Mouse (Mus musculus): ENCODE results near the gene Fbxl18.
A peak's percentile ranks its signal among the peaks of the same experiment; 100 is the strongest.
"Not testable (repeated sequence)": the region's sequence is repeated elsewhere in the genome, so short reads cannot be mapped to it uniquely, and the experiment has no call there.

Gene Fbxl18

GRCm38 (mm10) chr5:142856408-142856807 is 38.8 kb downstream of the Fbxl18 start:
- DNase-seq = no peak

DNA sequence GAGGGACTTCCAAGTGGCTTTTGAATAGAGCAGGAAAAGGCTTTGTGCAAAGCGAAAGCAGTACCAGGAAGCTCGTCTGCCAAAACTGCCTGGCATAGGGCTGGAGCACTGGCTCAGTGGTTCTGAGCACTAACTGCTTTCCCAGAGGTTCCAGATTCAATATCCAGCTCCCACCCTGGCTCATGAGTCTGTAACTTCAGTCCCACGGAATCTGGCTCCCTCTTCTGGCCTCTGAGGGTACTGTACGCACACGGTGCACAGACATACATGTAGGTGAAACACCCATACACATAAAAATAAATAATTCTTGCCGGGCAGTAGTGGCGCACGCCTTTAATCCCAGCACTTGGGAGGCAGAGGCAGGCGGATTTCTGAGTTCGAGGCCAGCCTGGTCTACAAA is 40.3 kb downstream of the Fbxl18 start:
- DNase-seq = no peak

DNA sequence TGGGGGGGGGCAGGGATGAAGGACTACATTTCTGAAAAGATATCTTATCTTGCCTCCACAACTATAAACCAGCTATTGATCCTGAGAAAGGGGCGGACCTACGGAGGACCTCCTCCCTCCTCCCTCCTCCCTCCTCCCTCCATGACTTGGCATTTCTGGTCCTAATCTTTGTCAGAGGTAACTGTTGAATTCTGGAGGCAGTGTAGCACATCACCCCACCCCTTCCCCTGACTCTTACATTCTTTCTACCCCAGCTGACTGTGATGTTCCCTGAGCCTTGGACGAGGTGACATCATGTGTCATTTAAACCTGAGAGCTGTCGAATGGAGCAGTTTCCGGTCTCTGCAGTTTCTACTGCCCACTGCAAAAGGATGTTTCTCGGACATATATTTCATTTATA is 41.6 kb downstream of the Fbxl18 start:
- no peak for DNase-seq

DNA sequence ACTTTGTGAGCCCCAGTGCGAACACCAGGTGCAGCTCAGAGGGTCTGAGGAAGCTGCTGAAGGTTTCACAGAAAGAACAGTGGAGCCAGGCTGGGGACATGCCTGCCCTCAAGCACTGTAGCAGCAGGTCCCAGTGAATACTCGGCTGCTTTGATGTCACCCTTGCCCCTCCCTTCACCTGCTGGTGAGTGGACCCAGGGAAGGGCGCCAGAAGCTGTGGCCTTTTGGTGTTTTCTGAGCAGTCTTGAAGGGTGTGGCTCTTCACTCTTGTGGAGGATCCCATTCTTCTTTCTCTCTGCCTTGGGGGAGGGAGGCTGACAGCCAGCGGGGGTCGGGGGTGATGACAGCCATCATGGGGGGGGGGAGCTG is 43.6 kb downstream of the Fbxl18 start:
- DNase-seq = no peak

GRCm38 (mm10) chr5:142850916-142851680 is 44.1 kb downstream of the Fbxl18 start:
- no peak for DNase-seq

GRCm38 (mm10) chr5:142850476-142850875 is 44.7 kb downstream of the Fbxl18 start:
- DNase-seq = no peak

DNA sequence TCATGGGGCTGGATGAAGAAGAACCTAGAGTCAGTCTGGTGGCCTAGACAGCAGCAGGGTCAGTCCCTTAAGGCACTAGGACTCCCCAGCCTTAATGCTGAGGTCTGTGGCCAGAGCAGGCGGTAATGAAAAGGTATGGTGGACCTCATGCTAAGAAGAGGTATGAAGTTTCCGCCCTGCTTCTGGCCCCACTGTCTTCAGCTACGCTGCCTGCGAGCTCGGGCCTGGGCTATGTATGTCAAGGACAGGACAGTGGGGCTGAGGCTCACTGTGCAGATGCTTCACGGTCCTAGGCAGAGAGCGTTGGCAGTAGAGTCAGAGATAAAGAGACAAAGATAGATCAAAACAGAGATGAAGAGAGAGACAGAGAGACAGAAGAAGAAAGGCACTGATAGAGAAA is 46.3 kb downstream of the Fbxl18 start:
- no peak for DNase-seq

- DNase-seq = no peak
Observed at GRCm38 (mm10) chr5:142848149-142848548, 47.1 kb downstream of the Fbxl18 start.

GRCm38 (mm10) chr5:142844467-142844866 is 50.8 kb downstream of the Fbxl18 start:
- DNase-seq = no peak

DNA sequence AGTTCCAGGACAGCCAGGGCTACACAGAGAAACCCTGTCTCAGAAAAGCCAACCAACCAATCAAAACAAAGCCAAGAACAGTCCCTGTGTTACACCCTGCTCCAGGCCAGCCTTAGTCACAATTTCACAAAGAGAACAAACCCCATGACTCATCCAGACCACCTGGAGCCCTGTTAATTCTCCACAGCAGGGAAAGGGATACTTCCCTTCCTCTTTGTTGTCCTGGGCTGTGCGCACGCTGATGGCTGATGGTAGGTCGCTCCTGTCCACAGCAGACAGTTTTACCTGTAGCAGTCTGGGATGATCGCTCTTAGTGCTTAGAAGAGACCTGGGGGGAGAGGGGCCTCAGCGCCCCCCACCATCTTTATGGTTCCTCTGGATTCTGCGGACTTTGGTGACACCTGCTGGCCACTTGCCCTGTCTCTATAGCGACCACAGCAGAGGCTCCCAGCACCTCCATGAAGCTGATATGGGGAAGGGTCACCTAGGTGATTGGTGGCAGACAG is 53.0 kb downstream of the Fbxl18 start:
- DNase-seq = peak; percentile 91

DNA sequence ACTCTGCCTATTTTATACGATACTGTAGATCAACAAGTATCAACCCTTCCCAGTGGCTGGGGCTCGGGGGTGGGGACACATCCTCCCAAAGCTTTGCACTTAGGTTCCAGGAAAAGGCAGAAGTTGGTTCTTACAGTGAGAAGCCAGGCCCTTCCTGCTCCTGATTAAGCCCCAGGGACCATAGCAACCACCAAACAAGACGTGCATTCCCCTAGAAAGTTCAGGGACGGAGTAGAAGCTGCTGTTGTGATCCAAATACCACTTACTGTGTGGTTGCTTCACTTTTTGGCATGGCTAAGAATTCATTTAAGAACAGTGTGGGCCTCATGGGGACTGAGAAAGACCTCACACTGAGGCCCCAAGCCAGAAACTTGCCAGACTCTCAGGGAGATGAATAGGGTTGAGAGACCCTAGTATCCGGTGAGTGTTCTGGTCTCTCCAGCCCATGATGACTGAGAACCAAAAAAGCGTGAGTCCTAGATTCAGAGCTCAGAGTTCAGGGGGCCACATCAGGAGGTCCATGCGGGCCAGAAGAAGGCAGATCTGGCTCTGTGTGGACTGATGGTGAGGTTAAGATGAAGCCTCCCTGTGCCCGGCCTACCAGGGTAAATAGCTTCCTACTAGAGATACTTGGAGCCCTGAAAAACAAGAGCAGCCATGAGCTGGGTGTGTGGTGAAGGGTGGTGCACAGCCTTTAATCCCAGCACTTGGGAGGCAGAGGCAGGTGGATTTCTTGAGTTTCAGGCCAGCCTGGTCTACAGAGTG is 53.7 kb downstream of the Fbxl18 start:
- DNase-seq = peak; percentile 95

DNA sequence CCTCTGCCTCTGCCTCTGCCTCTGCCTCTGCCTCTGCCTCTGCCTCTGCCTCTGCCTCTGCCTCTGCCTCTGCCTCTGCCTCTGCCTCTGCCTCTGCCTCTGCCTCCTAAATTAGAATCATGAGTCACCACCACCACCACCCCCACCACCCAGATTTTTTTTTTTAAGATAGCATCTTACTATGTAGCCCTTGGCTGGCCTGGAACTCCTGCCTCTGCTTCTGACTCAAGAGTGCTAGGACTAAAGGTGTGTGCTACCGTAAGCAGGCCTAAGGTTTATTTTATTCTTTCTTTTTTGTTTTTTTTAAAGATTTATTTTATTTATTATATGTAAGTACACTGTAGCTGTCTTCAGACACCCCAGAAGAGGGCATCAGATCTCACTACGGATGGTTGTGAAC is 57.8 kb downstream of the Fbxl18 start:
- DNase-seq = not testable (repeated sequence)

DNA sequence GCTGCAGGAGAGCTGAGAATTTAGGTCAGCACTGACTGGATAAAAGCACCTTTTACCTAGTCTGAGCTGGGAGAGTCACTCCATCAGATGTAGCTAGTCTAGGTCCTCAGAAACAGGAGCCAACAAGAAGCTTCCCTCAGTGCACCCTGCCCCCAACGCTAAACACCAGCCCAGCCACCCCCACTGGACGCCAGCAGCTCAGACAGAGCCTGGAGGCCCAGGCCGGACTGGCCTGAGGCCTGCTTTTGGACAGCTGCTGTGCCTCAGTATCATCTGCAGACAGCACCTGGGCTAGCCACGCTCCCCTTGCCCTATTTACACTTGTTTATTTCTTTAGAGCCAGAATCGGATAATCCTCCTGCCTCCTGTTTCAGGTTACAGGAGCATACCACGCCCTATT is 58.3 kb downstream of the Fbxl18 start:
- no peak for DNase-seq

DNA sequence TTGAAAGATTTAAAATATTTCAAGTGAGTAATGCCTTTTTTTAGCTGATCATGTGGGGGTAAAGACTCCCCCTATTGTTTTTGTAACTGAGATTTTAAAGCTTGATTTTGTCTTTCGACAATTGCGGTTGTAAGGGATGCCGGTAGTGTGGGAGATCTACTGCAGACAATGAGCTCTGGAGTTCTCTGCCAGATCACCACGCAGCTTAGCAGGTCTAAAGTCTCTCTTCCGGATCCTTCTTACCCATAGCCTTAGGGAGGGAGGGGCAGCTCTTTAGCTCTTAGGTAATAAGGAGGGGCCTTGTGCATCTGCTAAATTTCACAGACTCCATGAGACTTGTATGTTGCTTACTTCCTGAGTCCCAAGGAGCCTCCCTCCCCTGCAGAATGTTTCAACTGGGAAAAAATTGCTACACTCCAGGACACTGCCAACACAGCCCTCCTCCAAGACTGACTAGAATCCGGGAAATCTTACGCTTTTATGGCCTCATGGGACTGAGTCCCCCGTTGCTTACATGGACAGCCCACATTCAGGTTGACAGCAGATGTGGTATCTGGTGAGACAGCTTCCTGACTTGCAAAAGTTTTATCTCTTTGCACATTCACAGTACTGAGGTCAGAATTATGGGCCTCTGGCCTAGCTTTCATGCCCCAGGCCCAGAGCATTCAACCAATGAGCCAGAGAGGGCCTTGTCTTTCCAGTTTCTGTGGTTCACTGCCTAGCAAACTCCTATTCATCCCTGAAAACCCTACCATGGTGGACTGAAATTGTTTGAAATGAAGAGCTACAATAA is 61.4 kb downstream of the Fbxl18 start:
- DNase-seq = no peak

GRCm38 (mm10) chr5:142826131-142826530 is 69.1 kb downstream of the Fbxl18 start:
- no peak for DNase-seq

GRCm38 (mm10) chr5:142825665-142826064 is 69.6 kb downstream of the Fbxl18 start:
- peak; percentile 88 for DNase-seq

DNA sequence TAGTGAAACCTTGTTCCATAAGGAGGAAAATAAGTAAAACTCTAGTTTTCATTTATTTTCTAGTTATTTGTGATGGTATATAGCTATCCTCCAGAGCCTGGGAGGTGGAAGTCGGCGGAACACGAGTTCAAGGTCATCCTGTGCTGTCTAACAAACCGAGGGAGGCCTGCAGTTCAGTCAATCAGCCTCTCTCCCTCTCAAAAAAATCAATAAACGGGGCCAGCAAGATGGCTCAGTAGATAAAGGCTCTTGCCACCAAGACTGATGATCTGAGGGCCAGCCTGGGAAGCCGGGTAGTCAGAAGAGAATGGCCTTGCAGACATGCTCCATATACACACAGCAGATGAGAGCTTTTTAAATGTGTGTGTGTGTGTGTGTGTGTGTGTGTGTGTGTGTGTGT is 71.1 kb downstream of the Fbxl18 start:
- no peak for DNase-seq

DNA sequence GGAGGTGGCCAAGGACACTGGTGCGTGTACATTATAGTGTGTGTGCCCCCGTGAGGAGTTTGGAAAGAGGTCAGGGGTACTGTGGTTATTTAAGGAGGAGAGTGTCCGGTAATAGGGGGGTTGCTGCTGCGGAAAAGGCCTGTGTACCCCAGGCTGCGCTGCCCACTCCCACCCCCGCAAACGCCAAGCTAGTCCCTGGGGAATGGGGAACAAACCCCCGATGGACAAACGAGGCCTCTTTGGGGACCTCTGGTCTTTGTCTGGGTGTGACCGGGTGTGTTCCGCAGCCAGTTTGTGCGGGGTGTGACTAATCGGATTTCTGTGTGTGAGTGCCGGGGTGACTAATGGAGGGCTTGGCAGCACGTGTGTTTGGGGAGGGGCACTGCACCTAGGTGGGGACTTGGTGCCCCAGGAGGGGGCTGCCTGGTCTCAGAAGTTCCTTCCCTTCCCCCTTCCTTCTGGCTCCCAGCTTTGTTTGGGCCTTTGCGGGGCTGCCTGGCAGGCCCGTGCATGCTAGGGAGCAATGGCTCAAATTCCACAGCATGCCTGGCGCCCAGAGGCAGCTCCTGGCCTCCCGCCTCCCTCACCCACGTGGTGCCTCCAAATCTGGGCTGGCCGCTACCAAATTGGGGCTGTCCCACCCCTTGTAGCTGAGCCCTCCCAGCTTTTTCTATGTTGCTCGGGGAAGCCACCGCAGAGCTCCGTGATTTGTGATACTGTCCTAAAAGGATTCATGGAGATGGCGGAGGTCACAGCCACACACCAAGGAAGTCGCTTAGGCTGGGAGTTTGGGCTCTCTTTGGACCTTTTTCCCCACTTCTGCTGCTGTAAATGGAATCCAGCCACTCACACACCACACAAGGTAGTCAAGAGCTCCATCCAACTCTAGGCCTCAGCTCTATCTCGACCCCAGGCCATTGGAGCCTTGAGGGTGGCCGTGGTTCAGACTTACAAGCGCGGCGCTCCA is 71.8 kb downstream of the Fbxl18 start:
- peak; percentile 99 for DNase-seq

DNA sequence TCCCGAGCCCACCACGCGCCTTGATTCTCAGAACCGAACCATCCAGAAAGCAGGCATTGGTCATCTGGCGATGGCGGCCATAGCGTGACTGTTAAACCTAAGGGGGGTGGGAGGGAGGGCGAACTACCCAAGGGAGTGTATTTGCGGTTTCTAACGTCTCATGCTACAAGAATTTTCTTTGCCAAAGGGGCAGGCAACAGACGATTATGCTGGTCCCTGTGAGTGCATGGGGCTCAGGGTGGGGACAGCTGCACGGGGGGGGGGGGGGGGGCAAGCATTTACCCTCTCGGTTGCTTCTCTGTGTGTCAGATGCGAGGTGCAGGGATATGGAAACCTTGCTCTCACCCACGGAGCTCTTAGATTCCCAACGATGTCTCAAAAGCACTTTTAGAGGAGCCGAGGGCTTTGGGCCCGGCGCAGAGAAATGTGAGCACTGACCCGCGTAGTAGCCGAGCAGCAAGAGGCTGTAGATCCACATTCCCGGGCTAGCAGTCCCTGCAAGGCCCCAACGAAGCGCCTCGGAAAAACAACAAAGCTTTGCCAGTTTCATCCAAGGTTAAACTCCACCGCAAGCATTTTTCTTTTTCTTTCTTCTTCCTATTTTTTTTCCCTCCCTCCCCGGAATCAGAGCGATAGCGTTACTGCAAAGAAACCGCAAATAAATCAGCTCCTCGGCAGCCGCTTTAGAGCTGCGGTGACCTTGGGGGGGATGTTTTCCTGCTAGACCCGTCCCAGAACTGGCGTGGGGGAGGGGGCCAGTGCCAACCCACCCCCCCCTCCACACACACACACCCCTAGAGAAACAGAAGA is 72.7 kb downstream of the Fbxl18 start:
- DNase-seq = peak; percentile 96

- no peak for DNase-seq
Observed at GRCm38 (mm10) chr5:142821974-142822285, 73.3 kb downstream of the Fbxl18 start.

DNA sequence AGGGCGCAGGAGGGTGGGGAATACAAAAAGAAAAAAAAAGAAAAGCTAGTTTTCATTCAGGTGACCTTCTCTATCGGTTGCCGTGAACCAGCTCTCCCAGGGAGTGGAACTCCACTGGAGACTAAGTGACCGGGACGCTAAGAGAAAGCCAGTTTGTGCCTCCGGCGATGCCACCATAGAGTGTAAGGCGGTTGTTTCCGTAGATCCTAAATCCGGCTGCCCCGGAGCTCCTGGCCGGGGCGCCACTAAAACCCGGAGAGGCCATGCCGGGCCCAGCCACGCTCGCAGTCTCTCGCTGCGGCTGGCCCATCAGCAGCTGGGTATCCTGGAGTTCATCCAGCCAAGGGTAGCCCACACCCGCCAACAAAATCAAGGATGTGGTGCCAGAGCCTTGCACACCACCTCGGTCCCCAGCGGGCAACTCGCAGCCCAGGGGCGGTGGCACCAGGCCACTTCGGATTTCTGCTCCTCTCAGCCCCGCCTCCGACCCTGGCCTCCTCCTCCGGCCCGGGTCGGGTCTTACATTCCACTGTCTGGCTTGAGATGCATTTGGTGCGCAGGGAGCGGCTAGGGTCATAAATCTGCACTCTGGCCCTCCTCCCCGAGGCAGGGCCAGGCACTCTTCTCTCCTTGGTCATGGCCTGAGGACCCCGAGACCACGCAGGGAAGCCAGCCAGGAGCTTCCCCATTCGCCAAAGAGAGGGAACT is 73.8 kb downstream of the Fbxl18 start:
- peak; percentile 100 for DNase-seq

Measured in heart, adult 11 months (tissue).